Mouse (Mus musculus) kidney, adult 8-10 months (tissue): Measurements from ENCODE around the gene Olfr830.
"Not testable (repeated sequence)": the region's sequence is repeated elsewhere in the genome, so short reads cannot be mapped to it uniquely, and the experiment has no call there.

Experiments
- DNase-seq, 2 experiments: peaks; one replicate each; pipeline ENCODE4 v3.0.0; 2022

Olfr830 gene

GRCm38 (mm10) chr9:18874393-18874792, at the start of gene Olfr830:
Olfr830 (plus strand) TSS chr9:18874693.
- no peak for DNase-seq

- no peak for DNase-seq
These were observed 19.9 kb upstream of the Olfr830 start, which contains the start of gene Olfr829 for GRCm38 (mm10) chr9:18854633-18855032. Olfr829 (plus strand) TSS chr9:18854933.

- not testable (repeated sequence) for DNase-seq
These were observed 33.2 kb downstream of the Olfr830 start for GRCm38 (mm10) chr9:18907699-18908098.

DNA sequence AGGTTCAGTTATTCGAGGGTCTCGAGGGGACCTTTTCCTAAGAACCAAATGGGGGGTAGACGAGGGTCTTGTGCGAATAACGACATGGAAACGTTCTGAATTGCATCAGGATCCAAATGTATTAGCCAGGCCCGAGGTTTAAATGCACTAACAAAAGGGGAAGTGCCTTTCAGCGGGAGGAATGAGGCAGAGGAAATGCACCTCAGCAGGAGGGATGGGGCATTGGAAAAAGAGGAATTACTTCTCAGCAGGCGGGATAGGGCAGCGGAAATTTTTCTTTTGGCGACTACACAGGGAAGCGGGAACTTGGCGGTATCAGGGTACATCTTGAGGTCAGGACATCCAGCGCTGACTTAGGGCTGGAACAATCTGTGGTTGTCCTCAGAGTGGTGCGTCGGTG, 53.4 kb downstream of the Olfr830 start:
- DNase-seq: not testable (repeated sequence)
